Mouse (Mus musculus) limb, embryonic 13.5 days (tissue): Measurements from ENCODE around the gene Olfr569. TPM values are rescaled to one million over a fixed set of nuclear protein-coding genes. Genes with fewer than 3 reads are reported as not detected.
A peak's percentile ranks its signal among the peaks of the same experiment; 100 is the strongest.

Experiments used
- ATAC-seq: fragments of 200-750 bp; cut with Nextera tagmentation; 2 replicates; pipeline ENCODE4 v1.8.0; 2017; ENCODE audit warnings: low read depth, moderate number of reproducible peaks, moderate TSS enrichment; ENCODE audit not compliant: low FRiP score
- H3K27ac ChIP-seq: fragments of 300-500 bp; sonication (generic); 2 replicates; pipeline ENCODE4 v1.5.1; 2015; ENCODE audit warnings: inconsistent platforms, mild to moderate bottlenecking, moderate library complexity
- H3K27me3 ChIP-seq: fragments of 300-500 bp; sonication (generic); 2 replicates; pipeline ENCODE4 v1.6.1; 2015; ENCODE audit warnings: mild to moderate bottlenecking, inconsistent platforms
- H3K36me3 ChIP-seq: fragments of 300-500 bp; sonication (generic); 2 replicates; pipeline ENCODE4 v1.6.1; 2015; ENCODE audit warnings: inconsistent platforms, mild to moderate bottlenecking, moderate library complexity
- H3K4me1 ChIP-seq: fragments of 300-500 bp; sonication (generic); 2 replicates; pipeline ENCODE4 v1.6.1; 2015; ENCODE audit warnings: inconsistent platforms
- H3K4me2 ChIP-seq: fragments of 300-500 bp; sonication (generic); replicated peaks from 2 replicates; pipeline ENCODE4 v1.6.1; 2015; ENCODE audit warnings: inconsistent platforms, mild to moderate bottlenecking, moderate library complexity
- H3K4me3 ChIP-seq: fragments of 300-500 bp; sonication (generic); 2 replicates; pipeline ENCODE4 v1.5.1; 2015; ENCODE audit warnings: moderate library complexity, mild to moderate bottlenecking, inconsistent platforms
- H3K9ac ChIP-seq: fragments of 300-500 bp; sonication (generic); 2 replicates; pipeline ENCODE4 v1.6.1; 2015; ENCODE audit warnings: mild to moderate bottlenecking, inconsistent platforms
- H3K9me3 ChIP-seq: fragments of 300-500 bp; sonication (generic); 2 replicates; pipeline ENCODE4 v1.6.1; 2016; ENCODE audit warnings: inconsistent platforms
- WGBS: fragments of 180-500 bp; shearing (Covaris S2); methylation state at CpG from one replicate; pipeline ENCODE4 v1.1.7; 2015; 5-methylcytosine and 5-hydroxymethylcytosine counted together
- polyA plus RNA-seq: library from polyadenylated mRNA; unstranded; fragments of >200 nt; fragmentation: Nextera tagmentation; extraction: Ambion mirVana; gene quantifications from 2 replicates; pipeline ENCODE4 v1.2.1, GENCODE M21; 2015

Gene Olfr569
- not detected in 2 replicates for polyA plus RNA-seq

GRCm38 (mm10) chr7:102890782-102891181 is at the start of gene Olfr569:
Gene Olfr569 (minus strand): TSS chr7:102890882.
- ATAC-seq: no peak
- Histone ChIP-seq H3K9me3 (no peaks in the 10 kb centered on the region), H3K36me3 (no peaks in the 10 kb centered on the region), H3K9ac (no peak within 1 kb of the TSS), H3K4me1 (no peaks in the 10 kb centered on the region), H3K27ac (no peak within 1 kb of the TSS), H3K4me3 (no peak within 1 kb of the TSS), H3K27me3 (no peaks in the 10 kb centered on the region), H3K4me2 (no peak within 1 kb of the TSS)
- WGBS: 65% methylated on average over 3 of the region's 3 CpGs

DNA sequence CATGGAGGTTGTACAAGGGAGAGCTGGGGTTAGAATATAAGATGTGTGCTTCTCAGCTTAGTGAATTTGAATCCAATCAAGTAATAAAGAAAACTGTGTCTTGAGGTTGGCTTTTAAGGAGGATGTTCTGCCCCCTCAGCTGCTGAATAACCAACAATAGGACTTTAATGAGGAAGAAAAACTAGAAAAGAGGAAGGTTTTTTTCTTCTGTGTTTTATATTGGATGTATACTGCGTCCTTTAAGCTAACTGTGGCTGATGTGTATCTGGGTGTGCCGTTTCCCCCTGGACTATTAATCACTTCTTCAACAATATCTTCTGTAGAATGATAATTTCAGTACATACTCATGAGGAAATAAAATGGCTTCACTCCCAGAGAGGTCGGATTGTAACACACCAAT is 36.4 kb upstream of the Olfr569 start:
- Histone ChIP-seq H3K27me3 (no peaks in the 10 kb centered on the region), H3K9ac (no peak overlapping the region), H3K4me2 (no peak overlapping the region), H3K4me3 (no peak overlapping the region), H3K27ac (no peak overlapping the region), H3K9me3 (no peaks in the 10 kb centered on the region), H3K36me3 (no peaks in the 10 kb centered on the region), H3K4me1 (no peaks in the 10 kb centered on the region)
- no peak for ATAC-seq
- WGBS: 76% methylated on average over 3 of the region's 3 CpGs

GRCm38 (mm10) chr7:102924109-102924508 is 33.4 kb upstream of the Olfr569 start, which contains the start of gene Olfr572:
Gene Olfr572 (plus strand): TSS chr7:102924409.
- H3K27ac ChIP-seq: no peak within 1 kb of the TSS
- H3K9ac ChIP-seq: no peak within 1 kb of the TSS
- no peak within 1 kb of the TSS for H3K4me2 ChIP-seq
- no peaks in the 10 kb centered on the region for H3K27me3 ChIP-seq
- H3K4me1 ChIP-seq: no peaks in the 10 kb centered on the region
- H3K9me3 ChIP-seq: no peaks in the 10 kb centered on the region
- H3K4me3 ChIP-seq: no peak within 1 kb of the TSS
- no peaks in the 10 kb centered on the region for H3K36me3 ChIP-seq
- WGBS: 61% methylated on average over 1 of the region's 1 CpGs
- no peak for ATAC-seq

DNA sequence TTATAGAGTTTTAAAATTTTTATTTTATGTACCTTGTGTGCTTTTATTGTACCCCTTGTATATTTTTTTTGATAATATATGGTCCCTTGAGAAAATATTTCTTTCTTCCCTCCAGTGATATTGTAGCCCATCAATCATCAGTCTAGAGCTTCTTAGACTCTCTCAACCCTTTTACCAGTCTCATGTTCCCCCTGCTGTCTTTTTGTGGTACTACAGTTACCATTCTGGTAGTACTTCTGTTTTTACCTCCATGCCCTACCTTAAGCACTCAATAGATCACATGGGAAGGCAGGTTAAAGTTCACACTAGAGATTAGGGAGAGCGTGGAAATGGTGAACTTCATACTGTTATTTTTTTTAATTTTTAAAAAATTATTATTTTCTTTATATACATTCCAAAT is 28.9 kb upstream of the Olfr569 start:
- Histone ChIP-seq H3K4me3 (no peak overlapping the region), H3K4me2 (no peak overlapping the region), H3K9me3 (no peaks in the 10 kb centered on the region), H3K4me1 (no peaks in the 10 kb centered on the region), H3K27ac (no peak overlapping the region), H3K27me3 (no peaks in the 10 kb centered on the region), H3K36me3 (no peaks in the 10 kb centered on the region), H3K9ac (no peak overlapping the region)
- ATAC-seq: peak; percentile 73
- WGBS: 13% methylated on average over 1 of the region's 1 CpGs

- Histone ChIP-seq H3K4me1 (no peaks in the 10 kb centered on the region), H3K9ac (no peak within 1 kb of the TSS), H3K4me3 (no peak within 1 kb of the TSS), H3K36me3 (no peaks in the 10 kb centered on the region), H3K4me2 (no peak within 1 kb of the TSS), H3K27ac (no peak within 1 kb of the TSS), H3K27me3 (no peaks in the 10 kb centered on the region), H3K9me3 (no peaks in the 10 kb centered on the region)
- WGBS: 60% methylated on average over 4 of the region's 4 CpGs
- ATAC-seq: no peak
Observed at GRCm38 (mm10) chr7:102917032-102917875, 26.6 kb upstream of the Olfr569 start, which contains the start of gene Olfr571. Gene Olfr571 (minus strand): TSS chr7:102917536.

GRCm38 (mm10) chr7:102916405-102916804 is 25.7 kb upstream of the Olfr569 start:
- no peak for ATAC-seq
- H3K27ac ChIP-seq: no peak overlapping the region
- WGBS: 61% methylated on average over 5 of the region's 5 CpGs

DNA sequence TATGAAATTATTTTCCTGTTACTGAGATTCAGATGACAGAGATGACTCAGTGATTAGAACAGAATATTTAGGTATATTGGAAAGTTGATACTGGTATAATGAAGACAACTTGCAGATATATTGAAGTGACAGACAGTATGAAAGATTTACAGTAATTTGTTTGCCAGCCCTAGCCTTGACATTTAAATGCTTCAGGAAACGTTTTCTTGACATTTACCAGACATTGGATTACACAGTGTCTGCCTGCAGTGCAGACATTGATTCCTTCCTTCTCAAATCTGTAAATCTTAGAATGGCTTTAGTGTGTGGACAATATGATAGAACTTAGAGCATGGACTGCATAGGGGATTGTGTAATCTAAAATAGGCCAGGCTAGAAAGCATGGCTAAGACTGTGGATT is 24.6 kb upstream of the Olfr569 start:
- no peaks in the 10 kb centered on the region for H3K27me3 ChIP-seq
- H3K9ac ChIP-seq: no peak overlapping the region
- no peaks in the 10 kb centered on the region for H3K4me1 ChIP-seq
- H3K4me3 ChIP-seq: no peak overlapping the region
- ATAC-seq: no peak
- no peak overlapping the region for H3K27ac ChIP-seq
- H3K9me3 ChIP-seq: no peaks in the 10 kb centered on the region
- no peak overlapping the region for H3K4me2 ChIP-seq
- H3K36me3 ChIP-seq: no peaks in the 10 kb centered on the region
- 19% methylated on average over 1 of the region's 1 CpGs for WGBS

More at GRCm38 (mm10) chr7:102916405-102916804, 25.7 kb upstream of the Olfr569 start:
- no peaks in the 10 kb centered on the region for H3K9me3 ChIP-seq
- H3K36me3 ChIP-seq: no peaks in the 10 kb centered on the region
- no peak overlapping the region for H3K4me2 ChIP-seq
- no peak overlapping the region for H3K4me3 ChIP-seq
- no peaks in the 10 kb centered on the region for H3K27me3 ChIP-seq
- H3K9ac ChIP-seq: no peak overlapping the region
- H3K4me1 ChIP-seq: no peaks in the 10 kb centered on the region

DNA sequence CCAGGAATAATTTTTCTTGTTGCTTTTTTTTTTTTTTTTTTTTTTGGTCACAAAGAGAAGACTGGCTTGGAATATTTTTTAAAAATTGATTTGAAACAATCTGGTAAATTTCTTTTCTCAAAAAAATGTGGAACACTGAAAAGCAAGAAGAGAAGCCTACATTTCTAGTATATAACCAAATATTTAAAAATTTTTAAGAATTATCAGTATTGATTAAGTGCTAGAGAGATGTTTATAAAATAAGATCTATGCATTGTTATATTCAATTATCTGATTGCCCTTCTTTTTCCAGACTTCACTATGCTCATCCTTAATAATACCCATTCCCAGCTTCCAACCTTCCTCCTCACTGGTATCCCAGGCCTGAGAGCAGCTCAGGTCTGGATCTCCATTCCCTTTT is 13.9 kb downstream of the Olfr569 start, which contains the start of gene Olfr568:
Gene Olfr568 (plus strand): TSS at position 301 of the 400 bp plus-strand sequence.
- Histone ChIP-seq H3K9ac (no peak within 1 kb of the TSS), H3K9me3 (no peaks in the 10 kb centered on the region), H3K4me2 (no peak within 1 kb of the TSS), H3K4me1 (no peaks in the 10 kb centered on the region), H3K27ac (no peak within 1 kb of the TSS), H3K36me3 (no peaks in the 10 kb centered on the region), H3K4me3 (no peak within 1 kb of the TSS), H3K27me3 (no peaks in the 10 kb centered on the region)
- no peak for ATAC-seq

GRCm38 (mm10) chr7:102858665-102859064 is 32.0 kb downstream of the Olfr569 start, which contains the start of gene Olfr566:
Gene Olfr566 (minus strand): TSS chr7:102858765.
- Histone ChIP-seq H3K4me3 (no peak within 1 kb of the TSS), H3K27me3 (no peaks in the 10 kb centered on the region), H3K9ac (no peak within 1 kb of the TSS), H3K4me1 (no peaks in the 10 kb centered on the region), H3K27ac (no peak within 1 kb of the TSS), H3K4me2 (no peak within 1 kb of the TSS), H3K9me3 (no peaks in the 10 kb centered on the region), H3K36me3 (no peaks in the 10 kb centered on the region)
- ATAC-seq: no peak
- WGBS: 79% methylated on average over 1 of the region's 1 CpGs

DNA sequence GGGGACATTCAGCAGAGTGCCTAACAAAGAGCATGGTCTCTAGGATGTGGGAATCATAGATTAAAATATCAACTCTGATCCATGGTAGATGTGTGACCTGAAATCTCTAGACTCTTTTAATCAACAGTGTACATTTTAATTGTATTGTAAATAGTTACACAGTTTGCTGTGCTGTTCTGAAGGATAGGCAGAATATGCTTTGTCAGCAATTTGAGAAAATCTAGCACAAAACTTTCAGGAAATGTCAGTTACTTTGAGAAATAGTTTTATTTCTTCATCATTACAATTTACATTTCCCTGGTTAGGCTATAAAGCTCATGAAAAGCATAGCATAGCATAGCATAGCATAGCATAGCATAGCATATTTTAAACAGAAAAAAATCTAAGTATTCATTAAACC is 34.9 kb downstream of the Olfr569 start:
- Histone ChIP-seq H3K27ac (no peak overlapping the region), H3K4me2 (no peak overlapping the region), H3K36me3 (no peaks in the 10 kb centered on the region), H3K9ac (no peak overlapping the region), H3K27me3 (no peaks in the 10 kb centered on the region), H3K9me3 (no peaks in the 10 kb centered on the region), H3K4me1 (no peaks in the 10 kb centered on the region), H3K4me3 (no peak overlapping the region)
- ATAC-seq: no peak
